Mouse (Mus musculus) testis, adult 2 months (tissue): ENCODE measurements around the gene Acvr1.

Experiments
- CTCF ChIP-seq: fragments of 200-500 bp; IDR thresholded peaks from 2 replicates; pipeline ENCODE4 v1.5.1; 2012; ENCODE audit warnings: low read depth, mild to moderate bottlenecking, inconsistent platforms, low read length, moderate library complexity; ENCODE audit not compliant: control insufficient read depth, insufficient read depth, insufficient replicate concordance
- POLR2A ChIP-seq: fragments of 200-500 bp; IDR thresholded peaks from 2 replicates; pipeline ENCODE4 v1.6.1; 2012; ENCODE audit warnings: low read depth, mild to moderate bottlenecking, inconsistent platforms, low read length, moderate library complexity; ENCODE audit not compliant: control insufficient read depth

DNA sequence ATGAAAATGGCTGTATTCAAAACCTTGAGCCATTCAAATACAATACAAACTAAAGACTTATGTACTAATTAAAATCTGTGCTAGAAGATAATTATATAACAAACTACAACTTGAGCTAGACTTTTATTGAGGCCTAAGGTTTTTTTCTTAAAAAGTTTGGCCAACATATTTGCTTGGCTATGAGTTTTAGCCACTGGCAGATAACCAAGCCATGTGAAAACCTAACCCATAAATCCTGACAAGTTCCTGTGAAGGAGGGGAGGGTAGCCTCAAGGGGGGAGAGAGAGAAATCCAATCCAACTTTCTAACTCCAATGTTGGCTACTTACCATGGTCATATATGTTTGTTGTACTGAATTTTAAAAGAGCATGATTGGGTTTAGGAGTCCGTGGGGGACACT is 48.4 kb downstream of the Acvr1 start:
- no peak for TF ChIP-seq CTCF
- TF ChIP-seq POLR2A: no peak
